Mouse (Mus musculus) retina, postnatal 1 day (tissue): ENCODE results near the gene Neurod2.
A peak's percentile ranks its signal among the peaks of the same experiment; 100 is the strongest.

ENCODE experiments used
- DNase-seq: peaks from one replicate; pipeline ENCODE4 v3.0.0-alpha.2; 2012

Gene Neurod2

DNA sequence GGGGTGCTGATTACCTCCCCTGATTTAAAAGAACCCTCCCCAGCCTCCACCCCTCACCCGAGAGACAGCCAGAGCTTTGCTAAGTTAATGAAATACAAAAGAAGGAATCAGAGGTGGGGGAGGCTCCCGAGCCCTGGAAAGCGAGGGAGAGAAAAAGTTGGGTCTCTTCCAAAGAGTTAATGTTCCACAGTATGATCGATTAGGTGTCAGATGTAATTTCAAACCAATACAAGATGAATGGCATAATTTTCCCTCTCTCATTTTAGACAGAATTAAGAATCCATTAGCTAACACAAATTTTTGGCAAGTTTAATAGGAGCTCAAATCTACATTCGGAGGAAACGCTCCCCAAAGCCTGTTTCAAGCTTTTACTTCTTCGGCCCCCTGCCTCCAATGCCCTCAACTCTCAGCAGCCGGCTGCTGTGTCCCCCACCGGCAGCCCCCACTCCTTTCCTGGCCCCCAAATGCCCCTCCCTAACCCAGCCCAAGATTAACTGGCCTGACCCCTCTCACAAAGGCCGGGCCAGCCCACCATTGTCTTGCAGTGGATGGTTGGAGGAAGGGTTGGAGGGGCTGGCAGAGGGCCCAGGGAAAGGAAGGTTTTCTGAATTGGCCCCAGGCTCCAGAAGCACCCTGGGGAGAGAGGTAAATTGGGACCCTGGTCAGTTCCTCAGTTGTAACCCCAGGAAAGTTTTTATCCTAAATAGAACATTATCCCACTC lies 30.8 kb downstream of the Neurod2 start:
- DNase-seq, result peak; percentile 73

DNA sequence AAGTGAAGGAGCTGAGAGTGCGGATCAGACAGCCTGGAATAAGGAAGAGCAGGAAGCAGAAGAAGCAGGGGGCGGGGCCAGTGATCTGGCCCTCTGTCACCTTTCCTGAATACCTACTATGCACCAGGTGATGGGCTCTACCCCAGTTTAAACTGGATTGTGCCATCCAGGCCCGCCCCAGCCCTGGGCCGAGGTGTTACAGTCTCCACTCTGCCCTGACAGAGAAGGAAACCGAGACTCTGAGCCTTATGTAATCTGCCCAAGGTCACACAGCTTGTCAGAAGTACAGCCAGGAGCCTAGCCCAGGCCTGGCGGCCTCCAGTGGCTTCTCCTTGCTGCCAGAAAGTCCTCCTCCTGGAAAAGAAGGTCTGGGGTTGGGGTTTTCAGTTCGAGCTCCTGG lies 31.7 kb downstream of the Neurod2 start:
- no peak for DNase-seq

DNA sequence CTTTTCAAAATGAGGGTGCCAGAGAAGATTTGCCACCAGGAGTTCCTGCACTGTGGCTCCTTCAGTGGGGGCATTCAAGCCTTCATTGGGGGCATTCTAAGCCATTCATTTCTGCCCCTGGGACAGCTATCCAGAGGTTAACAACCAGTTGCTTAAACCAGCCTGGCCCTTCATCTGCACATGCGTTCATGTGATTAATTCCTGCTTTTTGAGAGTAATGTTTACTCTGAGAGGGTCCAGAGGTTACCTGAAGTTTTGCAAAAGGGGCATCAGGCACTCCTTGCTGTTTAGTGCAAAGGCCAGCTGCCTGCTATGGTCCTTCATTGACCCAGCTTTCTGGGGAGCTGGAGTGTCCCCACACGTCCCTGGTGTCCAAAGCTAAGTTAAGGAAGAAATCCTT lies 32.5 kb downstream of the Neurod2 start:
- no peak for DNase-seq

DNA sequence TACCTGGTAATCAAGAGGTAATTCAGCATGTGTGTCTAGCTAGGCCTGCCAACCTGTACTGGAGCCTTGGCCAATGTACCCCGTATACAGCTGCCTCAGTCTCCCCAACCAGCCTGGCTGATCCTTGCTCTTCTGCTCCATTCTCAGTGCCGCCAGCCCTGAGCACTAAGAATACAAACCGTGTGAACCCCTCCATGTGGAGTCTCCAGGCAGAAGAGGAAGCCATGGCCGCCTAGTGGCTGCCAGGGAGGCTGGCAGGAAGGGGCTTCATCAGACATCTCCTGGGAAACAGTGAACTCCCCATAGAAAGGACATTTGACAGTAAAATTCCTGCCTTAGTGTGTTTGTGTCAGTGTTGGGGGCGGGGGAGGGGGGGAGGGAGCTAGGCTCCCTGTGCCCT lies 33.2 kb downstream of the Neurod2 start:
- DNase-seq, result peak; percentile 79

DNA sequence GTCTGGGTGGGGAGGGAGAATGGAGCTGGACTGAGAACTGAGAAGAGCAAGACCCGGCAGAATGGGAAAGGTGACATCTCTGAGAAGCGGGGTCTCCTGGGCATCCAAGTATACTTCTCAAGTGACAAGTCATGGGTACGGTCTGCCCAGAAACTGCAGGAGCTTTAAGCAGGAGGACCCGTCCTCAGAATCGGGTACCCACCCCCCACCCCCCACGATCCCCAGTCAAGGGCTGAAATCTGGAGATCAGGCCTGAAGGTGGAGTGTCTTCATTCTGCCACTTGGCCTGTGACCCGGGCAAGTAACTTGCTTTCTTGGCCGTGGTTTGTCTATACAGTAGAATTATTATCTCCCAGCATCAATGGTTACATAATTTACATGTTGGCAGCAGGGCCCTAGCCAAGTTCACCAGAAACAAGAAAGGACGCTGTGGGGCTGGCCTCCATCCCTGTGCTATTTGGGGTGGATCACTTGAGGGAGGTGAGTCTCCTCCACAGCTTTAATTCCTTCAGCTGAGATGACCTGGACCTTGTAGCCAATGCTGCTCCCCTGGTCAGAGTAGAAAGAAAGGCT lies 34.3 kb downstream of the Neurod2 start:
- DNase-seq, result no peak

DNA sequence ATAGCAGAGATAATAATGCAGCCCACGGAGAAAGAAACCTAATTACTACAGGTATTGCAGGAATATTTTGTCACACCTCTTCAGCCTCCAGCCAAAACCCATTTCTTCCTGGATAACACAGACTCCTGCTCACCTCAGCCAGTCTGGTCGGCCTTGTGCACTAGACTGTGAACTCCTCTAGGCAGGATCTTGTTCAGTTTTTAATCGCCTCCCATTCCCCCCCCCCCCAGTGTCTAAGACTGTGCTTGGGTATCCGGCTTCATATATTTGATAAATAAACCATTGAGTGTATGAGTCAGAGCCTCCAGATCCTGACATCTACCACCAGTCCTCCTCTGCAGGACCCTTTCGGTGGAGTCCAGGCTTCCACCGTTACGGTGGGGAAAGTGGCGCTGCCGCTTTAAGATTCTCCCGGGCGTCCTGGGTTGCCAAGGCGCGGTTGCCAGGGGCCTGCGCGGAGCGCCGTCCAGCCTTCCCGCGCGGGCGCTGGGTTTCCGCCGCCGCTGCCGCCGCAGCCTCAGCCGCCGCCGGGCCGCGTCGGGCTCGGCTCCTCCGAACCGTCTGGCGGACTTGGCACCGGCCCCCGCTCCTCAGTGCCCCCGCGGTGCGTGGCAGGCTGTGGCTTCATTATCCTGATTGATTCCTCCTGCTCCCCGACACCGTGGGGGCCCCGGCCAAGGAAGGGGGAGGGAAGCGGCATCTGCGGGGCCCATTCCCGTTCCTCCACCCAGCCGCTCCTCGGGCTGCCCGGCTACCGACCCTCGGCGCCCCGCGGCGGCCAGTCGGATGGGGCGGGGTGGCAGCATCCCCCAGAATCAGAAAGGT lies 35.0 kb downstream of the Neurod2 start:
- DNase-seq, result peak; percentile 85

DNA sequence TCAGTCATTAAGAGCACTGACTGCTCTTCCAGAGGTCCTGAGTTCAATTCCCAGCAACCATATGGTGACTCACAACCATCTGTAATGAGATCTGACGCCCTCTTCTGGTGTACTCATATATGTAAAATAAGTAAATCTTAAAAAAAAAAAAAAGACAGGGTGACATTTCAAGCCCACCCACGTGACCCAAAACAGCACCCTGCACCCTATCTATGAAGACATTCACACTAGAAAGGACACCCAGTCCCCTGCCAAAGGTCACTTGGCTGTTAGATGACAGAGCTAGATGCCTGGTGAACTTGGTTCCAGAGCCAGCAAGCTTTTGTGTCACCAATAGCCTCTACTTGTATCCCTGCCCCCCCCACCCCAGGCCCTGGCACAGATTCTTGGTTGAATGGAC lies 36.4 kb downstream of the Neurod2 start:
- DNase-seq, result no peak

DNA sequence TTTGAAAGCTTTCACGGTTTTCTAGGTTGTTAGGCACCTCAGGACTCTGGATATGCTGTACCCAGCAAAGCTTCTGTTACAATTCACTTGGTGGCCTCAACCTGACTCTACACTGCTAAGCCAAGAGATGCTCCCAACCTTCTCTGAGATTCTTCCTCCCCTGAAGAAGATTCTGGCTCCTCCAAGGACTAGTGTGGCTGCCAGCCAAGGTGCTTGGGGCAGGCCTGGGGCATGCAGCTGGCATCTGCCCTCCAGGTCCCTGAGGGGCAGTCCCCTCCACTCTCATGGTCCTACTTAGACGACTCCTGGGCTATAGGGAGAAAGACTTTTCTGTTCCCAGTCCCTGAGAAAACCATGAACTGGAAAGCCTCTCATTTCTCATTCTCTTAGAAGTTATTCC lies 38.5 kb downstream of the Neurod2 start:
- no peak for DNase-seq

DNA sequence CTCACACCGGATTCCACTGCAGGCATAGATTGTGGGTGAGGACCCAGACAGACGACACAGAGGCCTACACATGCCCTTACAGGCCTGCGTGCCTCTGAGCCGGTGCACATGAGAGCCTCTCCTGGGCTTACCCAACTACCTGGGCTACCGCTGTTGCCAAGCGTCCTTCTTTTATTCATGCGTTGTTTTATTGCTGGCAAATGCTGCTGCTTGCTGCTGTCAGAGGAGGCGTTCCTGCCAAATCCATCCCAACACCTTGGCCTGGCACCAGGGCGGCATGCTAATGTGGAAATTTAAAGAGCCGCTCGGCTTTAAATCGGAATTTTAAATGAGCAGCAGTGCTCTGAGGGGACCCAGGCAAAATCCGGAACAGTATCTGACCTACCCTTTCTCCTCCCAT lies 39.6 kb downstream of the Neurod2 start:
- DNase-seq, result no peak

DNA sequence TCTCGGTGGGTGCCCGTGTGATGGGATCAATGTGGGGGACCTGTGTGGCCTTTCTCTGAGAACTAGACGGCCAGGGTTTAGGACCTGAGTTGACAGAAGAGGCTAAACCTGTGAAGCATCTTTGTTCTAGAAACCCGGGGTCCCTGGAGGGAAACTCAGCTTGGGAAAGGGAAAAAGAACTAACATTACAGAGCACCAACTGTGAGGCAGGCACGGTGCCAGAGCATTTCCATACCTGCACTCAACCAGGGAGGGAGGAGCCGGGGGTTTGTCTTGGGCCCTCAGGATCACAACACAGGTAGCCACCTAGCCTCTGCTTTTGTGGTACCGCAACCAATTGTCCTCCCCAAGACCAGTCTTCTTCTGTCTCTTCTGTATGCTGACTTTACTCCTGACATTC lies 41.5 kb downstream of the Neurod2 start:
- no peak for DNase-seq

DNA sequence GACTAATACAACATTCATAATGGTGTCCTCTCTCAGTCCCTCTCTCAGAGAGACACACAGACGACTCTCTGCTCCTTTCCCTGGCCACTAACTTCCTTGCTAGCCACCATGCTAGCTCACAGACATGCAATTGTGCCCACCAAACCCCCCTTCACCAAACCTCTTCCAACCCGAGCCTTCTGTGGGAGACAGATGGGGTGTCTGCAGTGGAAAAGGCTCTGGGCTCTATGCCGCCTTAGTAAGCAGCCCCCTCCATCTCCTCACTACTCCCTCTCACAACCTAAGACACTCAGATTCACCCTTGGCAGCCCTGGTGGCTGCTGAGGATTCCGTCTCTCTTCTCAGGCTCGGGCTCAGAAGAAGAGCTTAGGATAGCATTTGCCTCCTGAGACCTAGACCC lies 41.9 kb downstream of the Neurod2 start:
- no peak for DNase-seq

DNA sequence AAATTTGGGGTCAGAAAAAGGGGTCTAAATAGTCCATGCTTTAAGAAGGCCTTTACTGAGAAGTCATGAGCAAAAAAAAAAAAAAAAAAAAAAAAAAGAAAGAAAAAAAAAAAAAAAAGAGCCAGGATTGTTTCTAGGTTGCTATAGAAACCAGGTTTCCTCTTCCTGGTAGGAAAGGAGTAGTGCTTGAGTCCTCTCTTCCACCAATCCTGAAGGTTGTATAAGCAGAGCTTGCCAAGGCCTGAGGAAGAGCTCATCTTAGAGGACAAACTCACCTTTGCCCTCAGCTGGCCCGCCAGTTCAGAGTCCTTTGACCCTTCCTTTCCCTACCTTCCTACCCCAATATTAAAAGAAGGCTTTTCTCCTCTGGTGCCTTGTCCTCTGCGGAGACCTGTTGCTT lies 44.1 kb downstream of the Neurod2 start:
- DNase-seq, result no peak

DNA sequence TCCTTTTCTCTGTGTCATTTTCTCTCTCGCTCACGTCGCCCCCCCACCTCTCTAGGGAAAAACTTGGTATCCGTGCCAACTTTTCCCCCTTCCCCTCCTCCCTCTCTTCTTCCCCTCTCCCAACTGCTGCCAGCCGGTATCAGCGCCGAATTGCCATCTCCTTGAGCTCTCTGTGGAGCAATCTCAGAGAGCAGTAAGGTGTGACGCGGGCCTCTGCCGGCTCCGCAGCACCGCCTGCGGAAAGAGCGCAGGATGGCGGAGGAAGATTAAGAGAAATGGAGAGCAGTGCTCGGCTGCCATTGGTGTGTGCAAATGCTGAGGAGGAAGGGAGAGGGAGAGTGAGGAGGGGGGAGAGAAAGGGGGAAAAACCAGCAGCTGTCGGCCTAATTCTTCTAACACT lies 45.2 kb downstream of the Neurod2 start:
- peak; percentile 86 for DNase-seq

DNA sequence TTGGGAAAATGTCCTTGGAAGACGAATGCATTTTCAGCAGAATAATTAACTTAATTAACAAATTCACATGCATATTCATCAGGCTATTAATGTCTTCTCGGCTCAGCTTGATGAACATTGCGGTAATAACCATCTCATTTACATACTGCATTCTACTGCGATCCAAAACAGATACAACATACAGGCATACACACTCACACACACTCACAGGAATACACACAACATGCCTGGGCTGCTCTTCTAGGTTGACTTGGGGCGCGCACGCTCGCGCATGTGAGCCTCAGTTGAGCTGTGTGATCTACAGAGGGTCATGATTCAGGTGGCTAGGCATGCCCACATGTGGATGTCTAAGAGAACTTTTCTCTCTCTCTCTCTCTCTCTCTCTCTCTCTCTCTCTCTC lies 45.7 kb downstream of the Neurod2 start:
- peak; percentile 81 for DNase-seq
